Mouse (Mus musculus) stomach, postnatal 0 days (tissue): Measurements from ENCODE around the gene Rac3. TPM values are rescaled to one million over a fixed set of nuclear protein-coding genes. Genes with fewer than 3 reads are reported as not detected.

Experiments
- ATAC-seq: fragments of 200-750 bp; cut with Nextera tagmentation; 2 replicates; pipeline ENCODE4 v1.8.0; 2017; ENCODE audit not compliant: low FRiP score, low TSS enrichment
- DNase-seq: peaks from one replicate; pipeline ENCODE4 v3.0.0-alpha.2; 2016; ENCODE audit warnings: low spot score
- H3K27ac ChIP-seq: fragments of 300-500 bp; sonication (generic); replicated peaks from 2 replicates; pipeline ENCODE4 v1.5.1; 2014; ENCODE audit warnings: mild to moderate bottlenecking, control low read depth
- H3K27me3 ChIP-seq: fragments of 300-500 bp; sonication (generic); 2 replicates; pipeline ENCODE4 v1.6.1; 2014; ENCODE audit warnings: low read length; ENCODE audit not compliant: control insufficient read depth, insufficient read depth
- H3K36me3 ChIP-seq: fragments of 300-500 bp; sonication (generic); 2 replicates; pipeline ENCODE4 v1.6.1; 2014; ENCODE audit warnings: low read length, mixed read lengths; ENCODE audit not compliant: control insufficient read depth, insufficient read depth
- H3K4me1 ChIP-seq: fragments of 300-500 bp; sonication (generic); replicated peaks from 2 replicates; pipeline ENCODE4 v1.6.1; 2014; ENCODE audit warnings: antibody characterized with exemption; ENCODE audit not compliant: control insufficient read depth, insufficient read depth
- H3K4me2 ChIP-seq: fragments of 300-500 bp; sonication (generic); replicated peaks from 2 replicates; pipeline ENCODE4 v1.6.1; 2014; ENCODE audit warnings: low read depth, mild to moderate bottlenecking, control low read depth, moderate library complexity
- H3K4me3 ChIP-seq: fragments of 300-500 bp; sonication (generic); 2 replicates; pipeline ENCODE4 v1.5.1; 2014; ENCODE audit warnings: low read depth, low read length, control low read depth
- H3K9ac ChIP-seq: fragments of 300-500 bp; sonication (generic); 2 replicates; pipeline ENCODE4 v1.6.1; 2014; ENCODE audit warnings: mild to moderate bottlenecking, low read length, control low read depth, mixed read lengths
- H3K9me3 ChIP-seq: fragments of 300-500 bp; sonication (generic); 2 replicates; pipeline ENCODE4 v1.6.1; 2016; ENCODE audit warnings: low read length; ENCODE audit not compliant: control insufficient read depth
- CTCF ChIP-seq: IDR thresholded peaks from 2 replicates; pipeline ENCODE4 v1.5.1; 2016; ENCODE audit warnings: antibody characterized with exemption, low read depth, mild to moderate bottlenecking, moderate library complexity
- EP300 ChIP-seq: optimal IDR thresholded peaks from 2 replicates; pipeline ENCODE3; 2016; ENCODE audit warnings: antibody characterized with exemption
- WGBS: fragments of 180-500 bp; shearing (Covaris S2); extraction: QIAGEN DNeasy Blood & Tissue Kit; methylation state at CpG from one replicate; pipeline ENCODE4 v1.1.7; 2014; 5-methylcytosine and 5-hydroxymethylcytosine counted together
- polyA plus RNA-seq: library from polyadenylated mRNA; unstranded; fragments of >200 nt; fragmentation: Nextera tagmentation; extraction: Ambion mirVana; gene quantifications from 2 replicates; pipeline ENCODE4 v1.2.1, GENCODE M21; 2015

The Rac3 gene
- polyA plus RNA-seq, 1 experiment from 2014 or later = 21.9 TPM

- Histone ChIP-seq H3K27me3 (no peaks in the 10 kb centered on the region), H3K4me1 (0 out of 2 replicates have a peak, but pooled peaks cover 2% of the 10 kb centered on the region), H3K9me3 (no peaks in the 10 kb centered on the region), H3K4me2 (no peak overlapping the region), H3K27ac (peak overlapping the region; percentile 82), H3K4me3 (no peak overlapping the region), H3K9ac (no peak overlapping the region), H3K36me3 (no peaks in the 10 kb centered on the region)
- 19% methylated on average over 6 of the region's 6 CpGs for WGBS
- TF ChIP-seq CTCF (no peak), EP300 (no peak)
- DNase-seq (peak; percentile 83), ATAC-seq (0 out of 2 replicates have a peak, but pooled peaks have one; percentile 42)
Observed at GRCm38 (mm10) chr11:120733521-120733920, 12.3 kb downstream of the Rac3 start.

- no peak for DNase-seq
- no peak overlapping the region for H3K4me3 ChIP-seq
- H3K27me3 ChIP-seq = no peaks in the 10 kb centered on the region
- H3K9ac ChIP-seq = no peak overlapping the region
- no peak overlapping the region for H3K27ac ChIP-seq
- TF ChIP-seq EP300 (no peak), CTCF (no peak)
- no peaks in the 10 kb centered on the region for H3K4me1 ChIP-seq
- H3K9me3 ChIP-seq = no peaks in the 10 kb centered on the region
- H3K36me3 ChIP-seq = no peaks in the 10 kb centered on the region
- ATAC-seq = no peak
- no peak overlapping the region for H3K4me2 ChIP-seq
- 80% methylated on average over 6 of the region's 6 CpGs for WGBS
Observed at GRCm38 (mm10) chr11:120736424-120736823, 15.2 kb downstream of the Rac3 start.

GRCm38 (mm10) chr11:120740981-120741380, 19.7 kb downstream of the Rac3 start:
- DNase-seq (no peak), ATAC-seq (no peak)
- Histone ChIP-seq H3K9me3 (no peaks in the 10 kb centered on the region), H3K9ac (no peak overlapping the region), H3K36me3 (no peaks in the 10 kb centered on the region), H3K4me3 (no peak overlapping the region), H3K4me2 (no peak overlapping the region), H3K4me1 (no peaks in the 10 kb centered on the region), H3K27me3 (no peaks in the 10 kb centered on the region), H3K27ac (no peak overlapping the region)
- 89% methylated on average over 5 of the region's 5 CpGs for WGBS
- no peak for TF ChIP-seq EP300
- TF ChIP-seq CTCF = no peak

GRCm38 (mm10) chr11:120744121-120744701, 22.9 kb downstream of the Rac3 start:
- no peaks in the 10 kb centered on the region for H3K27me3 ChIP-seq
- ATAC-seq = peak; percentile 81
- no peak overlapping the region for H3K4me2 ChIP-seq
- no peaks in the 10 kb centered on the region for H3K36me3 ChIP-seq
- no peaks in the 10 kb centered on the region for H3K9me3 ChIP-seq
- H3K4me1 ChIP-seq = no peaks in the 10 kb centered on the region
- peak overlapping the region; percentile 77 for H3K27ac ChIP-seq
- no peak overlapping the region for H3K4me3 ChIP-seq
- no peak overlapping the region for H3K9ac ChIP-seq
- peak; percentile 69 for DNase-seq
- TF ChIP-seq EP300 = no peak
- TF ChIP-seq CTCF = no peak
- WGBS = 53% methylated on average over 7 of the region's 7 CpGs

GRCm38 (mm10) chr11:120747974-120748373, 26.7 kb downstream of the Rac3 start:
- TF ChIP-seq CTCF (no peak), EP300 (no peak)
- Histone ChIP-seq H3K27ac (peak overlapping the region; percentile 46; the same call in 1 of the 2 replicates), H3K4me3 (no peak overlapping the region), H3K27me3 (no peaks in the 10 kb centered on the region), H3K9me3 (no peaks in the 10 kb centered on the region), H3K9ac (no peak overlapping the region), H3K4me2 (no peak overlapping the region), H3K36me3 (no peaks in the 10 kb centered on the region), H3K4me1 (no peaks in the 10 kb centered on the region)
- 41% methylated on average over 4 of the region's 4 CpGs for WGBS
- DNase-seq (no peak), ATAC-seq (0 out of 2 replicates have a peak, but pooled peaks have one; percentile 21)

GRCm38 (mm10) chr11:120749430-120749829, 28.2 kb downstream of the Rac3 start:
- Histone ChIP-seq H3K36me3 (no peaks in the 10 kb centered on the region), H3K9me3 (no peaks in the 10 kb centered on the region), H3K4me3 (no peak overlapping the region), H3K27me3 (no peaks in the 10 kb centered on the region), H3K9ac (no peak overlapping the region), H3K4me2 (no peak overlapping the region), H3K4me1 (no peaks in the 10 kb centered on the region), H3K27ac (no peak overlapping the region)
- no peak for ATAC-seq
- DNase-seq = no peak
- WGBS = 66% methylated on average over 8 of the region's 8 CpGs
- no peak for TF ChIP-seq EP300
- TF ChIP-seq CTCF = peak; percentile 66
